9 mouse cellular contexts compared by ENCODE assay signal in genomic region chr3:36474421-36474820, GRCm38 (mm10). TPM values are rescaled to one million over a fixed set of nuclear protein-coding genes. Genes with fewer than 3 reads are reported as not detected.
DNase-seq lines count a peak whose midpoint lies in the region; ATAC-seq and TF ChIP-seq lines count a peak whose summit lies in the region.
"Had no signal": no experiment of that assay in that cellular context is flagged by ENCODE, and none has a peak within 500 bp of the region (broad histone marks: within the 10 kb centered on the region; RNA-seq: fewer than 3 reads in every experiment).

No protein-coding gene starts in this region.

- H3K27ac ChIP-seq in kidney, adult 2 months (ENCODE audit: insufficient read depth, low read depth, low read length), result peak overlapping the region; percentile 3; the same call in 1 of the 2 replicates
- H3K27ac ChIP-seq in MEL (ENCODE audit: control insufficient read depth, low read depth, low read length), result no peak overlapping the region; the same call in 1 of the 2 replicates
- no peak overlapping the region for H3K27ac ChIP-seq in hindbrain, embryonic 12.5 days
- no peak overlapping the region for H3K27ac ChIP-seq in midbrain, embryonic 12.5 days (replicated peaks)

- peak overlapping the region; percentile 90; the same call in 1 of the 2 replicates for H3K4me2 ChIP-seq in hindbrain, embryonic 12.5 days (replicated peaks)
- H3K4me2 ChIP-seq in midbrain, embryonic 12.5 days (replicated peaks), result peak overlapping the region; percentile 91; the same call in 1 of the 2 replicates

- no peaks in the 10 kb centered on the region for H3K9me3 ChIP-seq in MEL (replicated peaks; ENCODE audit: insufficient read depth, low read length)
- no peaks in the 10 kb centered on the region for H3K9me3 ChIP-seq in hindbrain, embryonic 12.5 days (replicated peaks)
- no peaks in the 10 kb centered on the region for H3K9me3 ChIP-seq in midbrain, embryonic 12.5 days

- no peak for TF ChIP-seq POLR2A in kidney, adult 2 months (IDR thresholded peaks at IDR 0.05; ENCODE audit: low read depth, low read length)
- TF ChIP-seq POLR2A in MEL (IDR thresholded peaks at IDR 0.05; ENCODE audit: control insufficient read depth in 1 of 2, insufficient read depth in 1 of 2, low read depth in 1 of 2, low read length in 2 of 2, poor library complexity in 1 of 2), result no peak

- DNase-seq in kidney, adult 2 months, result no peak
- no peak for DNase-seq in kidney, postnatal 25 days
- DNase-seq in MEL (ENCODE audit: low read depth, low spot score), result no peak
- DNase-seq in embryo, embryonic 10 days (ENCODE audit: low spot score), result no peak
- no peak for DNase-seq in cerebellum, adult 11-12 months
- no peak for DNase-seq in gastrocnemius, adult 18-20 months (ENCODE audit: low spot score)

- no peaks in the 10 kb centered on the region for H3K36me3 ChIP-seq in kidney, adult 2 months (ENCODE audit: control insufficient read depth, insufficient read depth, low read length)
- peaks cover 0 to 17% of the 10 kb centered on the region in 2 experiments; a peak in 2 of 4 replicates for H3K36me3 ChIP-seq in MEL (ENCODE audit: control insufficient read depth in 1 of 2, insufficient read depth in 2 of 2, low read length in 2 of 2)
- H3K36me3 ChIP-seq in hindbrain, embryonic 12.5 days, result no peaks in the 10 kb centered on the region
- H3K36me3 ChIP-seq in midbrain, embryonic 12.5 days, result no peaks in the 10 kb centered on the region

- no peak for TF ChIP-seq EP300 in MEL (IDR thresholded peaks at IDR 0.05; ENCODE audit: low read depth in 1 of 2, low read length in 2 of 2)

- no peak for TF ChIP-seq RAD21 in MEL (IDR thresholded peaks at IDR 0.05; ENCODE audit: low read depth, low read length)

- 78% methylated on average over 5 of the region's 5 CpGs for WGBS in kidney, adult 2 months
- 81% methylated on average over 5 of the region's 5 CpGs for WGBS in hindbrain, embryonic 12.5 days
- WGBS in midbrain, embryonic 12.5 days, result 77% methylated on average over 5 of the region's 5 CpGs

- no peaks in the 10 kb centered on the region for H3K27me3 ChIP-seq in kidney, adult 2 months (replicated peaks; ENCODE audit: control insufficient read depth, insufficient read depth, low read length)
- no peaks in the 10 kb centered on the region for H3K27me3 ChIP-seq in MEL (ENCODE audit: control insufficient read depth in 1 of 2, insufficient read depth in 2 of 2, low read length in 2 of 2)
- no peaks in the 10 kb centered on the region for H3K27me3 ChIP-seq in hindbrain, embryonic 12.5 days
- H3K27me3 ChIP-seq in midbrain, embryonic 12.5 days, result peaks cover 12% of the 10 kb centered on the region; the same call in 1 of the 2 replicates

- TF ChIP-seq CTCF in kidney, adult 2 months (conservative IDR thresholded peaks at IDR 0.05; ENCODE audit: insufficient read depth, insufficient read length, low read depth, low read length), result no peak
- TF ChIP-seq CTCF in MEL (IDR thresholded peaks at IDR 0.05 in 2 of 3, conservative IDR thresholded peaks at IDR 0.05 in 1 of 3; ENCODE audit: control insufficient read depth in 1 of 3, insufficient read depth in 1 of 3, low read depth in 2 of 3, low read length in 3 of 3, poor library complexity in 1 of 3, severe bottlenecking in 1 of 3), result no peak

- H3K9ac ChIP-seq in MEL (ENCODE audit: control insufficient read depth, low read depth, low read length, poor library complexity, severe bottlenecking), result peak overlapping the region; percentile 69
- H3K9ac ChIP-seq in hindbrain, embryonic 12.5 days, result no peak overlapping the region
- no peak overlapping the region for H3K9ac ChIP-seq in midbrain, embryonic 12.5 days (replicated peaks)

- no peaks in the 10 kb centered on the region; the same call in 1 of the 2 replicates for H3K4me1 ChIP-seq in kidney, adult 2 months (ENCODE audit: control insufficient read depth, insufficient read depth, low read length)
- peaks cover 7 to 15% of the 10 kb centered on the region in 2 experiments for H3K4me1 ChIP-seq in MEL (ENCODE audit: control insufficient read depth in 1 of 2, insufficient read depth in 2 of 2, low read length in 2 of 2)
- H3K4me1 ChIP-seq in hindbrain, embryonic 12.5 days, result peaks cover 9% of the 10 kb centered on the region
- H3K4me1 ChIP-seq in midbrain, embryonic 12.5 days, result peaks cover 20% of the 10 kb centered on the region

- no peak for ATAC-seq in hindbrain, embryonic 12.5 days (ENCODE audit: low FRiP score)
- ATAC-seq in midbrain, embryonic 12.5 days (ENCODE audit: low FRiP score, low read depth), result no peak

- no peak overlapping the region for H3K4me3 ChIP-seq in kidney, adult 2 months (ENCODE audit: insufficient read depth, low read depth, low read length)
- peak overlapping the region; percentile 74 to 97 for H3K4me3 ChIP-seq in MEL (ENCODE audit: control insufficient read depth in 1 of 2, insufficient read depth in 1 of 2, low read depth in 2 of 2, low read length in 2 of 2)
- H3K4me3 ChIP-seq in hindbrain, embryonic 12.5 days, result no peak overlapping the region
- H3K4me3 ChIP-seq in midbrain, embryonic 12.5 days, result no peak overlapping the region

- H3K79me2 ChIP-seq in MEL (ENCODE audit: control insufficient read depth, insufficient read depth, low read length, poor library complexity), result no peaks in the 10 kb centered on the region; the same call in 1 of the 2 replicates

TF ChIP-seq in MEL, 35 proteins besides CTCF, POLR2A, EP300 and RAD21:
- 0 out of 2 replicates have a peak, but pooled peaks have one; percentile 2 for TF ChIP-seq TBP (IDR thresholded peaks at IDR 0.05; ENCODE audit: low read depth, low read length)
- TF ChIP-seq ELF1 (IDR thresholded peaks at IDR 0.05; ENCODE audit: low read depth, low read length), result no peak
- TF ChIP-seq GABPA (IDR thresholded peaks at IDR 0.05; ENCODE audit: low read depth, low read length), result no peak
- no peak for TF ChIP-seq MYC (IDR thresholded peaks at IDR 0.05; ENCODE audit: low read depth, low read length)
- no peak for TF ChIP-seq MEF2A (IDR thresholded peaks at IDR 0.05; ENCODE audit: extremely low read depth, insufficient replicate concordance, low read depth, low read length, poor library complexity, severe bottlenecking)
- TF ChIP-seq UBTF (IDR thresholded peaks at IDR 0.05; ENCODE audit: borderline replicate concordance, insufficient read depth, low read depth, low read length), result no peak

RNA-seq across cellular contexts. Expression of gene Anxa5, which starts 1.3 kb away (rescaled TPM):
- polyA plus RNA-seq in kidney, adult 2 months (2012; rRNA removed), result 300 and 316 TPM in 2 replicates
- 40.7 and 42.3 TPM in 2 replicates for total RNA-seq in MEL (2012; rRNA removed)
- polyA plus RNA-seq in MEL (2012; ENCODE audit: insufficient read depth in 1 of 2, insufficient read length in 2 of 2, low read depth in 1 of 2, low replicate concordance in 2 of 2, missing spikeins in 1 of 2), result 100 to 1,000 TPM in 1 of 2 experiments, not detected in 1; 111 TPM
- polyA plus RNA-seq in hindbrain, embryonic 12.5 days (2016; fragmentation: Nextera tagmentation; extraction: Ambion mirVana), result 121 and 133 TPM in 2 replicates
- polyA plus RNA-seq in midbrain, embryonic 12.5 days (2016; fragmentation: Nextera tagmentation; extraction: Ambion mirVana), result 75.4 and 90.1 TPM in 2 replicates
- 10 to 100 TPM; 35.6 to 47.6 TPM for total RNA-seq in gastrocnemius, adult 18-20 months (2021)

RNA-seq across cellular contexts. Expression of gene 1810062G17Rik, which starts 1.3 kb away (rescaled TPM):
- polyA plus RNA-seq in kidney, adult 2 months (2012; rRNA removed), result 0.58 and 0.80 TPM in 2 replicates
- total RNA-seq in MEL (2012; rRNA removed), result 1.0 and 1.5 TPM in 2 replicates
- 1 to 10 TPM in 1 of 2 experiments, not detected in 1; 2.3 TPM for polyA plus RNA-seq in MEL (2012; ENCODE audit: insufficient read depth in 1 of 2, insufficient read length in 2 of 2, low read depth in 1 of 2, low replicate concordance in 2 of 2, missing spikeins in 1 of 2)
- polyA plus RNA-seq in hindbrain, embryonic 12.5 days (2016; fragmentation: Nextera tagmentation; extraction: Ambion mirVana), result 0.52 and 0.56 TPM in 2 replicates
- polyA plus RNA-seq in midbrain, embryonic 12.5 days (2016; fragmentation: Nextera tagmentation; extraction: Ambion mirVana), result 0.26 TPM in 1 of 2 replicates, not detected in the other
- total RNA-seq in gastrocnemius, adult 18-20 months (2021), result not detected
- total RNA-seq: layer of hippocampus, adult 8-10 months had no signal

RNA-seq across cellular contexts. Expression of gene Gm11549, which starts 47.2 kb away (rescaled TPM):
- not detected in 2 replicates for polyA plus RNA-seq in kidney, adult 2 months (2012; rRNA removed)
- total RNA-seq in MEL (2012; rRNA removed), result not detected in 2 replicates
- polyA plus RNA-seq in MEL (2012; ENCODE audit: insufficient read depth in 1 of 2, insufficient read length in 2 of 2, low read depth in 1 of 2, low replicate concordance in 2 of 2, missing spikeins in 1 of 2), result not detected
- 0.17 and 0.36 TPM in 2 replicates for polyA plus RNA-seq in hindbrain, embryonic 12.5 days (2016; fragmentation: Nextera tagmentation; extraction: Ambion mirVana)
- polyA plus RNA-seq in midbrain, embryonic 12.5 days (2016; fragmentation: Nextera tagmentation; extraction: Ambion mirVana), result 0.96 and 1.2 TPM in 2 replicates
- not detected for total RNA-seq in gastrocnemius, adult 18-20 months (2021)

Comparison
In these comparisons a context has a peak if more than half of its experiments do, and no peak if none do; other contexts are left out.
1. H3K4me3 ChIP-seq: peak in MEL (2 of 2); none in kidney, adult 2 months (single experiment), hindbrain, embryonic 12.5 days (single experiment) and midbrain, embryonic 12.5 days (single experiment).